Mouse (Mus musculus): ENCODE results near the gene Ick.

- TF ChIP-seq CEBPB (IDR thresholded peaks at IDR 0.05; ENCODE audit: insufficient read depth, poor library complexity, severe bottlenecking), result no peak
- no peak for TF ChIP-seq TCF12 (IDR thresholded peaks at IDR 0.05; ENCODE audit: insufficient read depth, poor library complexity, severe bottlenecking)
- TF ChIP-seq POLR2A (IDR thresholded peaks at IDR 0.05; ENCODE audit: insufficient read length, low read depth), result no peak
- TF ChIP-seq E2F4 (IDR thresholded peaks at IDR 0.05; ENCODE audit: insufficient read depth), result no peak
- no peak for TF ChIP-seq SRF (IDR thresholded peaks at IDR 0.05; ENCODE audit: control insufficient read depth, insufficient read length, low read depth)
- no peak for TF ChIP-seq USF1 (IDR thresholded peaks at IDR 0.05; ENCODE audit: low read depth)
- no peak for TF ChIP-seq MYOD1 (IDR thresholded peaks at IDR 0.05; ENCODE audit: control insufficient read depth in 1 of 3, insufficient read length in 2 of 3, low read depth in 2 of 3)
- TF ChIP-seq MAX (IDR thresholded peaks at IDR 0.05; ENCODE audit: low read depth), result no peak
- no peak for TF ChIP-seq MYOG (IDR thresholded peaks at IDR 0.05; ENCODE audit: control insufficient read depth in 1 of 3, insufficient read depth in 1 of 3, insufficient read length in 2 of 3, low read depth in 2 of 3)
- no peak for TF ChIP-seq TCF3 (IDR thresholded peaks at IDR 0.05; ENCODE audit: insufficient read length, low read depth)
- no peak for TF ChIP-seq POLR2AphosphoS2 (IDR thresholded peaks at IDR 0.05; ENCODE audit: insufficient read length, low read depth)
- no peak for TF ChIP-seq REST (IDR thresholded peaks at IDR 0.05; ENCODE audit: insufficient read depth, insufficient read length)
These were observed 17.7 kb downstream of the Ick start for GRCm38 (mm10) chr9:78126643-78127042.

All from myocyte (in vitro differentiated cells).